Mouse (Mus musculus) limb, embryonic 10.5 days (tissue): ENCODE data around the gene 4930564D02Rik. TPM values are rescaled to one million over a fixed set of nuclear protein-coding genes. Genes with fewer than 3 reads are reported as not detected.
A peak's percentile ranks its signal among the peaks of the same experiment; 100 is the strongest.

Source experiments
- DNase-seq: peaks from one replicate; pipeline ENCODE4 v3.0.0-alpha.2; 2017; ENCODE audit warnings: low spot score
- H3K27ac ChIP-seq: fragments of 300-500 bp; sonication (generic); 2 replicates; pipeline ENCODE4 v1.5.1; 2016; ENCODE audit warnings: mild to moderate bottlenecking
- H3K27me3 ChIP-seq: fragments of 300-500 bp; sonication (generic); 2 replicates; pipeline ENCODE4 v1.6.1; 2016; ENCODE audit warnings: low read depth, mild to moderate bottlenecking; ENCODE audit not compliant: poor library complexity, severe bottlenecking
- H3K36me3 ChIP-seq: fragments of 300-500 bp; sonication (generic); 2 replicates; pipeline ENCODE4 v1.6.1; 2016; ENCODE audit warnings: mild to moderate bottlenecking, moderate library complexity
- H3K4me1 ChIP-seq: fragments of 300-500 bp; sonication (generic); 2 replicates; pipeline ENCODE4 v1.6.1; 2016
- H3K4me3 ChIP-seq: fragments of 300-500 bp; sonication (generic); 2 replicates; pipeline ENCODE4 v1.5.1; 2016; ENCODE audit warnings: mild to moderate bottlenecking, moderate library complexity
- H3K9me3 ChIP-seq: fragments of 300-500 bp; sonication (generic); replicated peaks from 2 replicates; pipeline ENCODE4 v1.6.1; 2016; ENCODE audit warnings: mild to moderate bottlenecking
- WGBS: fragments of 180-500 bp; shearing (Covaris S2); methylation state at CpG from one replicate; pipeline ENCODE4 v1.1.7; 2016; 5-methylcytosine and 5-hydroxymethylcytosine counted together
- polyA plus RNA-seq: library from polyadenylated mRNA; unstranded; fragments of >200 nt; fragmentation: Nextera tagmentation; extraction: Ambion mirVana; gene quantifications from 2 replicates; pipeline ENCODE4 v1.2.1, GENCODE M21; 2016

The 4930564D02Rik gene
- polyA plus RNA-seq, 1 experiment from 2014 or later = not detected

DNA sequence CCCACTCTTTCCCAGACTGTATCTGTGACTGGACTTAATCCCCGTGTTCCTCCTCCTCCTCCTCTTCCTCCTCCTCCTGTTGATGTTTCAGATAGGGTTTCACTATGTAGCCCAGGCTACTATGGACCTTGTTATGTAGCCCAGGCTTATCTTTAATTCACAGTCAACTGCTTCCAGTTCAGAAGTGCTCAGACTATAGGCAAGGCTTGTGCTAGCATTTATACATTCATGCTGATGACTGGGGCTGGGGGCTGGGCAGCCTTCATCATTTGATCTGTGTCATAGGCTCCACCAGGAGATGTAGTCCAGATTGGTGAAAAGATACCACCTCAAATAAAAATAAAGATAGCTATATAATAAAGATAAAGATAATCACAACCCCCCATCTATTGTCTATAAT, 4.7 kb upstream of the 4930564D02Rik start:
- WGBS = 66% methylated on average over 1 of the region's 1 CpGs
- H3K9me3 ChIP-seq = no peaks in the 10 kb centered on the region
- H3K4me1 ChIP-seq = peaks cover 39% of the 10 kb centered on the region
- DNase-seq = no peak
- no peak overlapping the region for H3K4me3 ChIP-seq
- peak overlapping the region; percentile 77; the same call in 1 of the 2 replicates for H3K27ac ChIP-seq
- H3K36me3 ChIP-seq = no peaks in the 10 kb centered on the region
- H3K27me3 ChIP-seq = no peaks in the 10 kb centered on the region

DNA sequence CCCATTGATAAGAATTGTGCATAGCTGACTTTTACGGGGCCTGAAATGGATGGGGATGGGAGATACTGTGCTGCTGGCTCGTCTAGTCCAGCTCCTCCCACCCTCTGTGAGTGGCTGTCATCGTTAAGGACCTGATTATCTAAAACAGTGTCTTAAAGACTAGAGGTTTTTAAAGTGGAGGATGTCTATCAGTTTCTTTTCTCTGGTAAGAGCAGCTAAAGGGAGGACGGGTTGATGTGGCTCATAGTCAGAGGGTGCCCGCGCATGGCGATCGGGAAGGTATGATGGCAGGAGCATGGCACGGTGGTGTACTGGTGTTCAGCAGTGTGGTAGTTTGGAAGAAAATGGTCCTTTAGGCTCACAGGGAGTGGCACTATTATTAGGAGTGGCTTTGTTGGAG, 4.0 kb upstream of the 4930564D02Rik start:
- Histone ChIP-seq H3K4me3 (no peak overlapping the region), H3K4me1 (peaks cover 43% of the 10 kb centered on the region), H3K9me3 (no peaks in the 10 kb centered on the region), H3K27ac (no peak overlapping the region; the same call in 1 of the 2 replicates), H3K27me3 (no peaks in the 10 kb centered on the region), H3K36me3 (no peaks in the 10 kb centered on the region)
- 80% methylated on average over 9 of the region's 9 CpGs for WGBS
- DNase-seq = no peak

DNA sequence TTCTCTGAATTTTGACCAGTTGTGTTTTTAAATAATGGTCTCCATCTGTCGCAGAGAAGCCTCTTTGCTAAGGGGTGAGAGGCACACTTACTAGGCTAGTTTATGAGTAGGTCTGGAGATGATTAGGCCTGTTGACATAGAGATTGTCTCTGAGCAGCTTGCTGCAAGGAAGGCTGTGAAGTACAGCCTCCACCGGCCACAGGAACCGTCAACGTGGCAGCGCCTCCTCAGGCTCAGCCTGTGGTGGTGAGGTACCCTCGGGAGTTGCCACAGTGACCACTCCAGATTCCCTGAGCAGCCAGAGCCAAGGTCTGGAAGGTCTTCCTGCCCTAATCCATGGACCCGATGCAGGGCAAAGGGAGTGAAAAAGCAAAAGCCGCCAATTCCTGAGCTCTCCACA, 3.9 kb downstream of the 4930564D02Rik start:
- WGBS = 46% methylated on average over 8 of the region's 8 CpGs
- H3K27me3 ChIP-seq = no peaks in the 10 kb centered on the region
- DNase-seq = no peak
- no peaks in the 10 kb centered on the region for H3K9me3 ChIP-seq
- H3K4me3 ChIP-seq = no peak overlapping the region
- H3K36me3 ChIP-seq = no peaks in the 10 kb centered on the region
- peak overlapping the region; percentile 76 for H3K27ac ChIP-seq
- H3K4me1 ChIP-seq = peaks cover 27% of the 10 kb centered on the region

DNA sequence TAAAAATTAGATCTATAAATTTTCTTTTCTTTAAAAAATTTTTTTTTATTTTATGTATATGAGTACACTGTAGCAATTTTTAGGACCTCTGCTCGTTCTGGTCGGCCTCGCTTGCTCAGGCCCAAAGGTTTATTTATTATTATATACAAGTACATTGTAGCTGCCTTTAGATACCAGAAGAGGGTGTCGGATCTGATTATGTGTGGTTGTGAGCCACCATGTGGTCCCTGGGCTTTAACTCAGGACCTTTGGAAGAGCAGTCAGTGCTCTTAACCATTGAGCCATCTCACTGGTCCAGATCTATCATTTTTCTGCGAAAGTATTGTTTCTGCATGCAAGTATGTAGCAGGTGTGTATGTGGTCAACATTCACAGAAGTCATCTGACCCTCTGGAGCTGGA, 4.6 kb downstream of the 4930564D02Rik start:
- H3K36me3 ChIP-seq = no peaks in the 10 kb centered on the region
- no peak overlapping the region for H3K4me3 ChIP-seq
- DNase-seq = no peak
- no peak overlapping the region for H3K27ac ChIP-seq
- H3K27me3 ChIP-seq = no peaks in the 10 kb centered on the region
- H3K4me1 ChIP-seq = peaks cover 27% of the 10 kb centered on the region
- 94% methylated on average over 5 of the region's 5 CpGs for WGBS
- H3K9me3 ChIP-seq = no peaks in the 10 kb centered on the region

DNA sequence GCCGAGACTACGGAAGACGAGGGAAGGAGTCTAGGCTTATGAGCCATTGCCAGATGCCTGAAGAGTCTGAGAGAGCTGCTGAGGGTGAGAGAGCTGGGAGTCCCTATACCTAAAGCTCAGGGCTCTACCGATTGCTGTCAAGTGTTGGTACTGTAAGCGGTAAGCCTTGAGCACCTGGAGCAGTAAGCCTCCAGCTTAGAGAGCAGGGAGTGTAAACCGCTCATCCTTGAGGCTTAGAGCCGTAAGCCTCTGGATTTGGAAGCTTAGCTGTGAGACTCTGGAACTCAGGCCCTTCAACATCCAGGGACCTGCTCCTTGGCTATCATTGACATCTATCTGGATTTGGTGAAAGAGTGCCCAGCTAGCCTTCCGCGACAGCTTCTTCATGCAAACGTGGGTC, 5.9 kb downstream of the 4930564D02Rik start:
- Histone ChIP-seq H3K27ac (no peak overlapping the region), H3K27me3 (no peaks in the 10 kb centered on the region), H3K9me3 (no peaks in the 10 kb centered on the region), H3K36me3 (no peaks in the 10 kb centered on the region), H3K4me3 (no peak overlapping the region), H3K4me1 (peaks cover 26% of the 10 kb centered on the region)
- no peak for DNase-seq
- WGBS = 92% methylated on average over 10 of the region's 10 CpGs

DNA sequence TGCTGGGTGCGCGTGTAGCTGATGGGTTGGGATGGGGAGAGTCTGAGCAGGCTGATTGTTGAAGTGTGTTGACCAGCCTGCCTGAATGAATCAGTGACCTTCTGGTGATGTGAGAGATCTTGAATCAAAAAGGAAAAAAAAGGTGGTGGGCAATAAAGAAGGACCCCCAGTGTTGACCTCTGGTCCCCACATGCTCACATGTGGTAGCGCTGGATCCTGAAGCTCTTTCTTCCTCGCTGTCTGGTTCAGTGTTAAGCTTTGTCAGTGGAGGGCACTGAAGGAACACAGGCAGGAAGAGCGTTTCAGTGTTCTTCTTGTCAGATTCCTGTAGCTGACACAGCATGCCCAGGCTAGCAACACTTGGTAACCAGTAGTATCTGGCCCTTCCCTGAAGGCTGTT, 9.2 kb downstream of the 4930564D02Rik start:
- DNase-seq = no peak
- Histone ChIP-seq H3K27me3 (no peaks in the 10 kb centered on the region), H3K36me3 (no peaks in the 10 kb centered on the region), H3K9me3 (no peaks in the 10 kb centered on the region), H3K27ac (no peak overlapping the region), H3K4me3 (no peak overlapping the region), H3K4me1 (peaks cover 18% of the 10 kb centered on the region)
- 90% methylated on average over 5 of the region's 5 CpGs for WGBS

DNA sequence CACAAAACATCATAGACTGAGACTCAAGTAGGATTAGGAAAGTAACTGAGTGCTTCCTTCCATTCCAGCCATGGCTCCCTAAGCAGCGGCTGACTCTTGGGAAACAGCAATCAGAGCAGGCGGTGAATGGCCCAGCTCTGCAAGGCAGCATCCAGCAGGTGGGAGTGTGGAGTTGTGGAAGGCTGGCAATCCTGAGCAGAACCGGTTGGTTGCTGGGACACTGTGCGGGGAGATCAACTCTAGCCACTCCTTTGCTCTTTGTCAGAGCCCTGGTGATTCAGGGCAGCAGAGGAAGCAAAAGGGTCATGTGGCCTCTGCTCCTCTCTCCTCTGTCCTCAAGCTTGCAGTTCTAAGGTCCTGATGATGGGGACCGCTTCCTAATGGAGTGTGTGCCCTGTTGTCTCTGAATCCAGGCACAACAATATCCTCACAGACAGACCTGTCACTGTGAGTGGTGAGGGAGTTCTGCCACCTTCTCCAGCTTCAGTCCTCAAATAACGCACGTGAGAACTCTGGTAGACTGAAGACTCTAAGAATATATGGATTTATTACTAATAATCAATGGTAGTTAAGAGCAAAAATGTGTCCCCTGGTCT, 11.7 kb downstream of the 4930564D02Rik start:
- peak; percentile 81 for DNase-seq
- Histone ChIP-seq H3K27me3 (no peaks in the 10 kb centered on the region), H3K36me3 (no peaks in the 10 kb centered on the region), H3K9me3 (no peaks in the 10 kb centered on the region), H3K27ac (peak overlapping the region; percentile 43; the same call in 1 of the 2 replicates), H3K4me3 (no peak overlapping the region), H3K4me1 (peaks cover 16% of the 10 kb centered on the region)
- 24% methylated on average over 7 of the region's 7 CpGs for WGBS

DNA sequence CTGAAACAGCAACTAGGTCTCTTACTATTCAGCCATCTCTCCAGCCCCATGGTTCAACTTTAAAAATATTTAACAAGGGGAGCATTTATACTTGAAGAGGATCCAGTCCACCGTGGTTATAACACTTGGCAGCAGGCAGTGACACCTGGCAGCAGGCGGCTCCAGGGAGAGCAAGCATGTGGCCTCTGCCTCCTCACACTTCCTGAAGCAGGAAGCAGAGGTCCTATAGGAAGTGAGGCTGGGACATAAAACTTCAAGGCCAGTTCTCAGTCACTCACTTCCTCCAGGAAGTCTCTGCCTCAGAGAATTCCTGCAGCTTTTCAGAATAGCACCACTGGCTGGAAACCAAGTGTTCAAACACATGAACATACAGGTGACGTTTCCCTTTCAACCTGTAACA, 20.7 kb downstream of the 4930564D02Rik start:
- WGBS = 52% methylated on average over 3 of the region's 3 CpGs
- Histone ChIP-seq H3K27ac (0 out of 2 replicates have a peak overlapping the region, but pooled peaks have one; percentile 50), H3K36me3 (no peaks in the 10 kb centered on the region), H3K4me1 (peaks cover 15% of the 10 kb centered on the region), H3K27me3 (no peaks in the 10 kb centered on the region), H3K4me3 (no peak overlapping the region), H3K9me3 (no peaks in the 10 kb centered on the region)
- peak; percentile 31 for DNase-seq

DNA sequence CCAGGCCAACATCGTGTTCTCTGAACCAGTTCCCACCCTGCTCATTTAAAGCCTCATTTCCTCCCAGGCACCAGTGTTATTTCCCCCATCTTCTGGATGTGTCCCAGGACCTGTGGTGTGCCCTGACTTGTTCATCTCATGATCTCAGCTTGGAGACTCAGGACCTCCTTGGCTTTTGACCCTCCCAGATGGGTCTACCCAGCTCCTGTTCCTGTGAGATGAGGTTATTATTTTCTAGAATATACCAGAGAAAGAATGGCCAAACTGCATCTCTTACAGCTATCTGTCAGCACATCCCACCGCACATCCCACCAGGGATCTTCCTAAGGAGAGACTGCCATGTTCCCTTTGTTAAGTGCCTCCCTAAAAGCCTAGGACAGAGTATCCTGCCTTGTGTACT, 22.0 kb downstream of the 4930564D02Rik start:
- Histone ChIP-seq H3K4me1 (peaks cover 25% of the 10 kb centered on the region), H3K9me3 (no peaks in the 10 kb centered on the region), H3K36me3 (no peaks in the 10 kb centered on the region), H3K27me3 (no peaks in the 10 kb centered on the region), H3K27ac (no peak overlapping the region), H3K4me3 (no peak overlapping the region)
- DNase-seq = peak; percentile 22
- WGBS = 88% methylated on average over 2 of the region's 2 CpGs

DNA sequence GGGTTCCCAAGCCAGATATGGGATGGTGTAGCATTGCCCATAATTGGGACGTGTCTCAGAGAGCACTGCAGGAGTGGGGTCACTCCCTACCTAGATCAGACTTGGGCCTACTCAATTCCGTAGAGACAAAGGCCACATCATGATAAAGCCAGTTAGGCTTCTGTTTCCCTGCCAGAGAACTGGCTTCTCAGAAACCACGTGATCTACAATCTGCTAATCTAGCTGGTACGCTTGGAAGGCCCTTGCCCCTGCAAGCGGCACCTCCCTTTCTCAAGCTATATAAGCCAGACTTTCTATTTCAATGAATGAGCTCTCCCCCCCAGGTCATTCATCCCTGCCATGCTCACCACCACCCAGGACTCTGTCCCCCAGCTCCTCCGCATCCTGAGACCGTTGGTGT, 23.5 kb downstream of the 4930564D02Rik start:
- peaks cover 28% of the 10 kb centered on the region for H3K4me1 ChIP-seq
- H3K27me3 ChIP-seq = no peaks in the 10 kb centered on the region
- no peak overlapping the region for H3K27ac ChIP-seq
- H3K36me3 ChIP-seq = no peaks in the 10 kb centered on the region
- no peak overlapping the region for H3K4me3 ChIP-seq
- peak; percentile 25 for DNase-seq
- H3K9me3 ChIP-seq = no peaks in the 10 kb centered on the region
- WGBS = 90% methylated on average over 7 of the region's 7 CpGs

DNA sequence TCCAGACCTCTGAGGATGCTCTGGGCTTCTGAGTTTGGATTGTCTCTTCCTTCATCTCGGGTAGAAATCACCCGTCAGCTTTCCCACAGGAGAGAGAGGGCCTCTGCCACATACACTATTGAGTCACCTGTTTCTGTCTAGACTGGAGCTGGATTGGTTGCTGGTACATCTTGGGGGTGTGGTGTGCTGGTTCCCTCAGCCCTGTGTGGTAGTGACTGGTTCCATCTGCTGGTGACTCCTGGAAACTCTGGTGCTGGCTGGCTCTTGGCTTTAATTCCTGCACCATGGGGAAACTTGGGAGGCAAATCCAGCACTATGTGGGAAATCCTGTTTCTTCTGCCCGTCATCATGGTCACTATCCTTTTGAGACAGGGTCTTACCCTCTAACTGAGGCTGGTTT, 24.3 kb downstream of the 4930564D02Rik start:
- peak; percentile 50 for DNase-seq
- H3K9me3 ChIP-seq = no peaks in the 10 kb centered on the region
- no peaks in the 10 kb centered on the region for H3K36me3 ChIP-seq
- 39% methylated on average over 3 of the region's 3 CpGs for WGBS
- no peaks in the 10 kb centered on the region for H3K27me3 ChIP-seq
- H3K4me3 ChIP-seq = no peak overlapping the region
- no peak overlapping the region for H3K27ac ChIP-seq
- H3K4me1 ChIP-seq = peaks cover 28% of the 10 kb centered on the region

DNA sequence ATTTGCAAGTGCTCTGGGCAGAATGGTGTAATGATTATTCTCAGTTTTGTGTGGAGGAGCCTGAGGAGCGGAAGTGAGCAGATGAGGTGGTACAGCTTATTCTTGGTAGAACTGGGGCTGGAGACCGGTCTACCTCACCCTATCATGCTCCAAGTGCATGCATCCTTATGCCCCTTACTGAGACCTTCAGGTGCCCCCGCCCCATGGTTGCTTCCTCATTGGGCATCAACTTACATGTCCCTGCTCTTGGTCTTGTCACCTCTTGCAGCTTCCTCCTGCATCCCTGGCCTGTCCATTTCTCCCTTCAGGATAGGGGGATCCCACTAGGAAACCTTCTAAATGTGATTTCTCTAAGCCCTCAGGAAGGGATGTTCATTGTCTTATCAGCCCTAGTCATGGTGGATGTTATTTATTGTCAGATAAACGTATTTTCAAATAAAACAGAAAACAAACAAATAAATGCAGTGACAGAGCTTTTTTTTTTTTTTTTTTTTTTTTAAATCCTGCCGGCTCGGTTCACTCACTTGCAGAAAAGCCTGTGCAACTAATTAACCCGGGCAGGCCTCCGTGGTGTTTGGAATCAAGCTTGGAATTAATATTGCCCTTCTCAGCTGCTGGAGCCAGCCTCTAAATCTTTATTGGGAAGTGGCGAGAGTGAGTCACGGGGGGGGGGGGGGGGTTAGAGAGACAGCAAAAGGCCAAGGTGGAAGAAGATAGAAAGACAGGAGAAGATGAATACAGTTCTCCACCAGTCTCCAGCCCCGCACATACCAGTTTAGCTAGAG, 26.3 kb downstream of the 4930564D02Rik start:
- Histone ChIP-seq H3K4me1 (peaks cover 20% of the 10 kb centered on the region), H3K27ac (no peak overlapping the region), H3K36me3 (no peaks in the 10 kb centered on the region), H3K9me3 (no peaks in the 10 kb centered on the region), H3K27me3 (no peaks in the 10 kb centered on the region), H3K4me3 (no peak overlapping the region)
- DNase-seq = peak; percentile 30
- 61% methylated on average over 11 of the region's 11 CpGs for WGBS

DNA sequence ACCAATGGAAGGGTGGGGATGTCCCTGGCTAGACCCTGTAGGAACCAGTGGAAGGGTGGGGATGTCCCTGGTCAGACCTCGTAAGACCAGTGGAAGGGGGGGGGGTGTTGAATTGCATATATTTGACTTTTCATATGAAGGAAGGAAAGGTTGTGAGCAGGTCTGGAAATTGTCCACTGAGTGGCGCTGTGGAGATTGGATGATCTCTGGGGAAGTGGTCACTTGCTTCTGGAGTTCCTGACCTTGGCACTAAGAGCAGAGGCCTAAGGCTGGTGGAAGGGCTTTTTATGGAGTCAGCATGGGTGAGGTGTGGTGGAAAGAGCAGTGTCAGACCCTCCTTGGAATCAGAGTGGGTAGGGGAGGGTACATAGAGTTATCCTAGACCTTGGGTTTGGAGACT, 27.8 kb downstream of the 4930564D02Rik start:
- peak; percentile 25 for DNase-seq
- H3K36me3 ChIP-seq = no peaks in the 10 kb centered on the region
- H3K27me3 ChIP-seq = no peaks in the 10 kb centered on the region
- H3K4me1 ChIP-seq = peaks cover 20% of the 10 kb centered on the region
- no peak overlapping the region for H3K4me3 ChIP-seq
- no peaks in the 10 kb centered on the region for H3K9me3 ChIP-seq
- H3K27ac ChIP-seq = no peak overlapping the region
- WGBS = 49% methylated on average over 2 of the region's 2 CpGs
